Mouse (Mus musculus) forebrain, embryonic 10.5 days (tissue): ENCODE measurements around the gene Ccnl2. TPM values are rescaled to one million over a fixed set of nuclear protein-coding genes. Genes with fewer than 3 reads are reported as not detected.

Source experiments
- DNase-seq: peaks from one replicate; pipeline ENCODE4 v3.0.0-alpha.2; 2017; ENCODE audit warnings: low spot score; ENCODE audit errors: extremely low spot score
- H3K27ac ChIP-seq: fragments of 300-500 bp; sonication (generic); 2 replicates; pipeline ENCODE4 v1.5.1; 2016; ENCODE audit warnings: mild to moderate bottlenecking
- H3K27me3 ChIP-seq: fragments of 300-500 bp; sonication (generic); 2 replicates; pipeline ENCODE4 v1.6.1; 2016; ENCODE audit warnings: mild to moderate bottlenecking; ENCODE audit not compliant: poor library complexity, severe bottlenecking
- H3K36me3 ChIP-seq: fragments of 300-500 bp; sonication (generic); replicated peaks from 2 replicates; pipeline ENCODE4 v1.6.1; 2016; ENCODE audit warnings: mild to moderate bottlenecking, moderate library complexity
- H3K4me1 ChIP-seq: fragments of 300-500 bp; sonication (generic); 2 replicates; pipeline ENCODE4 v1.6.1; 2016
- H3K4me3 ChIP-seq: fragments of 300-500 bp; sonication (generic); 2 replicates; pipeline ENCODE4 v1.5.1; 2016; ENCODE audit warnings: mild to moderate bottlenecking, moderate library complexity
- H3K9me3 ChIP-seq: fragments of 300-500 bp; sonication (generic); 2 replicates; pipeline ENCODE4 v1.6.1; 2016; ENCODE audit warnings: mild to moderate bottlenecking, moderate library complexity
- WGBS: fragments of 180-500 bp; shearing (Covaris S2); methylation state at CpG from one replicate; pipeline ENCODE4 v1.1.7; 2016; 5-methylcytosine and 5-hydroxymethylcytosine counted together
- polyA plus RNA-seq: library from polyadenylated mRNA; unstranded; fragments of >200 nt; fragmentation: Nextera tagmentation; extraction: Ambion mirVana; gene quantifications from 2 replicates; pipeline ENCODE4 v1.2.1, GENCODE M21; 2016

Gene Ccnl2
- polyA plus RNA-seq, 1 experiment from 2014 or later: 166 TPM

- peak overlapping the region; percentile 89 for H3K27ac ChIP-seq
- 58% methylated on average over 10 of the region's 10 CpGs for WGBS
- H3K27me3 ChIP-seq: no peaks in the 10 kb centered on the region
These were observed 20.0 kb downstream of the Ccnl2 start for GRCm38 (mm10) chr4:155832321-155832720.

DNA sequence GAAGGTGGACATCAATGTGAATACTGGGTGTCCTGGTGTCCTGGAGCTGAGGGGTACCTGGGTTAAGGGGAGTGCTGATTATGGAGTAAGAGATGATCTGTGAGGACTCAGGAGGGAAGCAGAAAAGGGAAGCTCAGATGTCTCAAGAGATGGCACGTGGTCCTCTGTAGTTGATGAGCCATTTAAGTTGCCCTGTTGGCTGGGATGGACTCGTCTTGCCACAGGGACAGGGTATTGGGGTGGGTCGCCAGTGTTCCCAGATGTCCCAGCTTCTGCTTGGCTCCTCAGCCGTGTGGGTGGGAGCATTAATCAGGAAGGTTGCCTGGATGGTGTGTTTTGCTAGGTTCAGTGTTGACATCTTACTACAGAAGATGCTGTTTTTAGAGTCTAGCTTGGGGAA is 20.9 kb downstream of the Ccnl2 start:
- 91% methylated on average over 4 of the region's 4 CpGs for WGBS
- no peaks in the 10 kb centered on the region for H3K27me3 ChIP-seq
- peaks cover 36% of the 10 kb centered on the region for H3K4me1 ChIP-seq
- H3K36me3 ChIP-seq: peaks cover 33% of the 10 kb centered on the region
- peak overlapping the region; percentile 25; the same call in 1 of the 2 replicates for H3K4me3 ChIP-seq
- DNase-seq: no peak
- no peaks in the 10 kb centered on the region; the same call in 1 of the 2 replicates for H3K9me3 ChIP-seq
- no peak overlapping the region for H3K27ac ChIP-seq

More at GRCm38 (mm10) chr4:155832321-155832720, 20.0 kb downstream of the Ccnl2 start:
- Histone ChIP-seq H3K36me3 (peaks cover 42% of the 10 kb centered on the region), H3K4me1 (peaks cover 29% of the 10 kb centered on the region), H3K4me3 (peak overlapping the region; percentile 81), H3K9me3 (no peaks in the 10 kb centered on the region; the same call in 1 of the 2 replicates)
- DNase-seq: no peak

DNA sequence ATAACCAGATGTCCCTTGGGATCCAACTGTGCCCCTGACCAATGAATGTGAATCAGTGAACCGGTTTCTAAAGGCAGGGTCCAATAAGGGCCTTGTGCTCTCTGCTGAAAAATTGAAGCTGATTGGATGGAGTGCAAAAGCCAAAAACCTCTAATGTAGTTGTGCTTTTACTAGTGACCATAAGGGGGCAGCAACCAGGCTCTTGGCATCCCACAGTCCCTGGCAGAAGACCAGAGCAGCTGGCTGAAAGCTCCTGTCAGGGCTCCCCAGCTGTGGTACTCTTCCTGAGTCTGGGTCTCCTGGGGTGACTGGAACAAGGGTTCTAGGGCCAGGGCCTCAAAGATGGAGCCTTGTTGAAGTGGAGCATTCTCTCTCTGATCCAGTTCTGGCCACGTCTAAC is 21.5 kb downstream of the Ccnl2 start:
- Histone ChIP-seq H3K9me3 (no peaks in the 10 kb centered on the region; the same call in 1 of the 2 replicates), H3K27me3 (no peaks in the 10 kb centered on the region), H3K36me3 (peaks cover 28% of the 10 kb centered on the region), H3K4me3 (peak overlapping the region; percentile 25), H3K4me1 (peaks cover 40% of the 10 kb centered on the region), H3K27ac (no peak overlapping the region)
- WGBS: 49% methylated on average over 2 of the region's 2 CpGs
- peak; percentile 65 for DNase-seq

DNA sequence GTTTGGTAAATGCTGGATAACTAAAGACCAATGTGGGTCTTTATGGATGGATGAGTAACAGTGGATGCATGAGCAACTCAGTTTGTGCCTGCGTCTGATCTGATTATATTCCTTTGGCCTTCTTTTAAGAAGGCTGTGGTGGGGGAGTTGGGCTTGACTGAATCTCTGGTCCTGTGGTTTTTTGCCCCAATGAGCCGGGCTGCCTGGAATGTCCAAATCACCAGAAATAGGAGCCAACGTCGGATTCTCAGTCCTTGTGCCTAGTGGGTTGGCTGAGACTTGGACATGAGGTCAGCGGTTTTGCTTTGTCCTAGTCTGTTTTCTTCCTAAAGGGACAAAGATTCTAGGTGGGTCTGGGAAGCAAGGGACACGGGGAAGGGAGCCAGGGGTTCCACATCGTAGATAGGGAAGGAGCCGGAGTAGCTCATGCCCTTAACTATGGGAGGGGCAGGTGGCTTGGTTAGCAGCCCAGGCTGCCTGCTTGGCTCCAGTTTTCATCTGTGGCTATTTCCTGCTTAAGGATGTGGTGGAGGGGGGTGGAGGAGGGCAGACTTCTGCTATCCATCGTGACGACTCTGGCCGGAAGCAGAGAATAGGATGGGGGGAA is 25.2 kb downstream of the Ccnl2 start:
- peaks cover 26% of the 10 kb centered on the region for H3K27me3 ChIP-seq
- WGBS: 86% methylated on average over 11 of the region's 11 CpGs
- peaks cover 27% of the 10 kb centered on the region for H3K36me3 ChIP-seq
- H3K4me1 ChIP-seq: peaks cover 59% of the 10 kb centered on the region
- no peak overlapping the region for H3K27ac ChIP-seq
- DNase-seq: no peak
- H3K4me3 ChIP-seq: no peak overlapping the region
- H3K9me3 ChIP-seq: no peaks in the 10 kb centered on the region; the same call in 1 of the 2 replicates

- Histone ChIP-seq H3K4me3 (no peak overlapping the region; the same call in 1 of the 2 replicates), H3K27me3 (peaks cover 30% of the 10 kb centered on the region), H3K9me3 (no peaks in the 10 kb centered on the region; the same call in 1 of the 2 replicates), H3K36me3 (peaks cover 27% of the 10 kb centered on the region), H3K27ac (peak overlapping the region; percentile 85; the same call in 1 of the 2 replicates), H3K4me1 (peaks cover 50% of the 10 kb centered on the region)
- DNase-seq: no peak
- WGBS: 61% methylated on average over 8 of the region's 8 CpGs
These were observed 26.2 kb downstream of the Ccnl2 start for GRCm38 (mm10) chr4:155838187-155839153.

GRCm38 (mm10) chr4:155839483-155839910 is 27.2 kb downstream of the Ccnl2 start, which contains the start of gene Mxra8:
Gene Mxra8 (plus strand): TSS chr4:155839680.
- Histone ChIP-seq H3K4me3 (peak within 1 kb of the TSS; percentile 56), H3K27ac (peak within 1 kb of the TSS; percentile 85), H3K9me3 (no peaks in the 10 kb centered on the region; the same call in 1 of the 2 replicates), H3K36me3 (peaks cover 24% of the 10 kb centered on the region), H3K4me1 (peaks cover 42% of the 10 kb centered on the region), H3K27me3 (peaks cover 30% of the 10 kb centered on the region)
- peak; percentile 83 for DNase-seq
- under 1% methylated on average over 16 of the region's 16 CpGs for WGBS

DNA sequence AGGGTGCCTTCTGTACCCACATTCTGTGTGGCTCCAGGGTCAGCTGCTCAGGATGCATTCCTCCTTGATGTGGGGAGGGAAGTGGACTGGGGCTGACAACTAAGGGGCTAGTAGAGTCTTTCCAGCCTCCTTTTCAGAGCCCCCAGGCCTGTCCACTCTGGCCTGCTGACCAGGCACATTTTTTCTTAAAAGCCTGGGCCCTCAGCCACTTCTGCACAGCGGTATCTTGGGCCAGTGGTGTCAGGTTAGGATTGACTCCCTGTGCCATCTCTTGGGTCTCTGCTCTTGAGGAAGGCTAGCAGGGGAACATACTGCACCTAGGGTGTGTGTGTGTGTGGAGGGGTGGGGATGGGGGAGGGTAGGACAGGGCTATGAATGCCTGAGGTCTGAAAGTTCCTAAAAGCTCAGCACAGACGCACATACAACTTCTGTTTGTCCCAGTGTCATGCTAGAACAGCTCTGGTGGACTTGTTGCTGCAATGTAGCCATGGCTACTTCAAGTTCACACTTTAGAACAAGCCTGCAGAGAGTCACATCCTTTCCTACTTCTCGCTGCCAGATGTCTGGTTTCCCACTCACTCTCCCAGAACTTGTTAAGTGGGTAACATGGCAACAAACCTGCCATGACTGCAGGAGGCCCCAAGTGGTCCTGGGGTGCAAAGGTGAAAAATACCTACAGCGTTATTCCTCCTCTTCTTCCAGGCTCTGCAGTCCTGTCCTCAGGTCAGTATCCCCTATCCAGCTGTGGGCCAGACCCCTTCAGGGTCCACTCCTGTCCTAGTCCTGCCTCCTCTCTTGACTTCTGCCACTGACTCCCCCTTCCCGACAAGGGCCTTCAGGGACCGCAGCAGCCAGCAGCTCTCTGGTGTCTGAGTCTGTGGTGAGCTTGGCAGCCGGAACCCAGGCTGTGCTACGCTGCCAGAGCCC is 28.1 kb downstream of the Ccnl2 start:
- WGBS: 7% methylated on average over 8 of the region's 8 CpGs
- Histone ChIP-seq H3K27me3 (peaks cover 30% of the 10 kb centered on the region), H3K4me3 (peak overlapping the region; percentile 56), H3K36me3 (peaks cover 24% of the 10 kb centered on the region), H3K9me3 (no peaks in the 10 kb centered on the region; the same call in 1 of the 2 replicates), H3K27ac (peak overlapping the region; percentile 85), H3K4me1 (peaks cover 42% of the 10 kb centered on the region)
- DNase-seq: no peak

DNA sequence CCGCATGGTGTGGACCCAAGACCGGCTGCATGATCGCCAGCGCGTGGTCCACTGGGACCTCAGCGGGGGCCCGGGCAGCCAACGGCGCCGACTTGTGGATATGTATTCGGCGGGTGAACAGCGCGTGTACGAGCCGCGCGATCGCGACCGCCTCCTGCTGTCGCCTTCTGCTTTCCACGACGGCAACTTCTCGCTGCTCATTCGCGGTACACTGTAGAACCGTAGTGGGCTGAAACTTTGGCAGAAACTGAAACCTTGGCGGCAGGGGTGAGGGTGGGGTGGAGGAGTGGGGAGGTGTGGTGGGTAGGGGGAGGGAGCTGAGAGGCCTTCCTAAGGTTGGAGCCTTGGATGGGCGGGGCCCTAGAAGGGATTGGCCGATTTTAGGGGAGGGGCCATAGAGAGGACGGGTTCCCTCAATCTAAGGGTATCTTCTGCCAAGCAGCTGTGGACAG is 28.7 kb downstream of the Ccnl2 start:
- Histone ChIP-seq H3K4me3 (peak overlapping the region; percentile 56), H3K36me3 (peaks cover 24% of the 10 kb centered on the region), H3K27ac (peak overlapping the region; percentile 73), H3K4me1 (peaks cover 42% of the 10 kb centered on the region), H3K27me3 (peaks cover 30% of the 10 kb centered on the region), H3K9me3 (no peaks in the 10 kb centered on the region; the same call in 1 of the 2 replicates)
- peak; percentile 55 for DNase-seq
- under 1% methylated on average over 32 of the region's 32 CpGs for whole genome bisulfite sequencing

DNA sequence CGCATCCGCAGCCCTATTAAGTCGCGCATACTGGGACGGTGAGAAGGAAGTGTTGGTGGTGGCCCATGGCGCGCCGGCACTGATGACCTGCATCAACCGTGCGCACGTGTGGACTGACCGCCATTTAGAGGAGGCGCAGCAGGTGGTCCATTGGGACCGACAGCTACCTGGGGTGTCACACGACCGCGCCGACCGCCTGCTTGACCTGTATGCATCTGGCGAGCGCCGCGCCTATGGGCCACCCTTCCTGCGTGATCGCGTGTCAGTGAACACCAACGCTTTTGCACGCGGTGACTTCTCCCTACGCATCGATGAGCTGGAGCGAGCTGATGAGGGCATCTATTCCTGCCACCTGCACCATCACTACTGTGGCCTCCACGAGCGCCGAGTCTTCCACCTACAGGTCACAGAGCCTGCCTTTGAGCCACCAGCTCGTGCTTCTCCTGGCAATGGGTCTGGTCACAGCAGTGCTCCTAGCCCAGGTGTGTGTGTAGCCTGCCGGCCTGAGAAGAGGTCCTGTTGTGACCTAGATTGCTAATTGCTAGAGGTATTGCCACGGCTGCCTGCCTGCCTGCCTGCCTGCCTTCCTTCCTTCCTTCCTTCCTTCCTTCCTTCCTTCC is 29.5 kb downstream of the Ccnl2 start:
- Histone ChIP-seq H3K36me3 (peaks cover 24% of the 10 kb centered on the region), H3K9me3 (no peaks in the 10 kb centered on the region; the same call in 1 of the 2 replicates), H3K4me1 (peaks cover 48% of the 10 kb centered on the region), H3K4me3 (peak overlapping the region; percentile 56), H3K27me3 (peaks cover 30% of the 10 kb centered on the region), H3K27ac (0 out of 2 replicates have a peak overlapping the region, but pooled peaks have one; percentile 73)
- DNase-seq: no peak
- WGBS: 35% methylated on average over 38 of the region's 38 CpGs

GRCm38 (mm10) chr4:155843231-155843630 is 30.9 kb downstream of the Ccnl2 start:
- 91% methylated on average over 5 of the region's 5 CpGs for WGBS
- Histone ChIP-seq H3K4me1 (peaks cover 52% of the 10 kb centered on the region), H3K4me3 (no peak overlapping the region), H3K27me3 (peaks cover 30% of the 10 kb centered on the region), H3K36me3 (peaks cover 24% of the 10 kb centered on the region), H3K9me3 (no peaks in the 10 kb centered on the region), H3K27ac (no peak overlapping the region)
- no peak for DNase-seq

- H3K36me3 ChIP-seq: peaks cover 33% of the 10 kb centered on the region
- peaks cover 9% of the 10 kb centered on the region for H3K27me3 ChIP-seq
- H3K4me3 ChIP-seq: peak within 1 kb of the TSS; percentile 88
- H3K4me1 ChIP-seq: peaks cover 40% of the 10 kb centered on the region
- peak within 1 kb of the TSS; percentile 90 for H3K27ac ChIP-seq
- WGBS: 2% methylated on average over 65 of the region's 65 CpGs
- peak; percentile 90 for DNase-seq
- H3K9me3 ChIP-seq: no peaks in the 10 kb centered on the region
These were observed 34.7 kb downstream of the Ccnl2 start, which contains the start of gene Dvl1 for GRCm38 (mm10) chr4:155846871-155847578. Gene Dvl1 (plus strand): TSS chr4:155847402.
